Comparison of ENCODE assay signal across 8 mouse cellular contexts in genomic region chr11:105959355-105959754, GRCm38 (mm10). TPM values are rescaled to one million over a fixed set of nuclear protein-coding genes. Genes with fewer than 3 reads are reported as not detected.
DNase-seq lines count a peak whose midpoint lies in the region.

No protein-coding gene starts in this region.

- H3K36me3 ChIP-seq in heart, embryonic 10.5 days: no peaks in the 10 kb centered on the region

- intact Hi-C loops in left cerebral cortex, postnatal 10 days (cut with DNase I): no loop called here

- DNase-seq in layer of hippocampus, adult 18-20 months (ENCODE audit: low spot score in 2 of 2): peak; percentile 25 to 39
- DNase-seq in layer of hippocampus, adult 9-10 months (ENCODE audit: low spot score): no peak
- DNase-seq in heart, embryonic 10.5 days (ENCODE audit: low spot score): no peak
- DNase-seq in left cerebral cortex, postnatal 10 days (ENCODE audit: extremely low spot score in 1 of 2, low spot score in 2 of 2): peak; percentile 48 to 62
- peak; percentile 62 to 69 for DNase-seq in right cerebral cortex, postnatal 10 days (ENCODE audit: low spot score in 2 of 2)
- no peak for DNase-seq in thymus, adult 18-20 months
- DNase-seq in kidney, postnatal 14 days: no peak
- no peak for DNase-seq in frontal cortex, postnatal 25 days (ENCODE audit: low spot score in 2 of 2)

- peaks cover 14% of the 10 kb centered on the region for H3K4me1 ChIP-seq in heart, embryonic 10.5 days

- no peaks in the 10 kb centered on the region; the same call in 1 of the 2 replicates for H3K27me3 ChIP-seq in heart, embryonic 10.5 days (ENCODE audit: insufficient read depth, poor library complexity, severe bottlenecking)

- H3K4me3 ChIP-seq in heart, embryonic 10.5 days: peak overlapping the region; percentile 34; the same call in 1 of the 2 replicates

- H3K9me3 ChIP-seq in heart, embryonic 10.5 days: no peaks in the 10 kb centered on the region

- WGBS in heart, embryonic 10.5 days: 15% methylated on average over 17 of the region's 17 CpGs

- H3K27ac ChIP-seq in heart, embryonic 10.5 days: no peak overlapping the region

RNA-seq across cellular contexts. Expression of gene Cyb561, which starts 6.2 kb away (rescaled TPM):
- total RNA-seq in layer of hippocampus, adult 18-20 months (2021): 10 to 100 TPM; 48.7 to 64.4 TPM
- polyA plus RNA-seq in heart, embryonic 10.5 days (2016; fragmentation: Nextera tagmentation; extraction: Ambion mirVana): 4.1 and 4.6 TPM in 2 replicates
- 10 to 100 TPM; 52.7 to 54.0 TPM for total RNA-seq in left cerebral cortex, postnatal 10 days (2021)

RNA-seq across cellular contexts. Expression of gene Ace, which starts 8.4 kb away (rescaled TPM):
- total RNA-seq in layer of hippocampus, adult 18-20 months (2021): 1 to 10 TPM; 6.0 to 9.2 TPM
- polyA plus RNA-seq in heart, embryonic 10.5 days (2016; fragmentation: Nextera tagmentation; extraction: Ambion mirVana): 0.43 and 0.65 TPM in 2 replicates
- 10 to 100 TPM in 1 of 2 experiments, 1 to 10 TPM in 1; 7.5 to 10.6 TPM for total RNA-seq in left cerebral cortex, postnatal 10 days (2021)

RNA-seq across cellular contexts. Expression of gene Ace3, which starts 35.1 kb away (rescaled TPM):
- not detected for total RNA-seq in layer of hippocampus, adult 18-20 months (2021)
- polyA plus RNA-seq in heart, embryonic 10.5 days (2016; fragmentation: Nextera tagmentation; extraction: Ambion mirVana): not detected in 2 replicates
- total RNA-seq in left cerebral cortex, postnatal 10 days (2021): not detected

RNA-seq across cellular contexts. Expression of gene Kcnh6, which starts 48.6 kb away (rescaled TPM):
- under 1 TPM; 0.72 to 0.94 TPM for total RNA-seq in layer of hippocampus, adult 18-20 months (2021)
- 0.43 and 0.72 TPM in 2 replicates for polyA plus RNA-seq in heart, embryonic 10.5 days (2016; fragmentation: Nextera tagmentation; extraction: Ambion mirVana)
- total RNA-seq in left cerebral cortex, postnatal 10 days (2021): 1 to 10 TPM; 1.6 to 1.9 TPM

Comparison
In these comparisons a context has a peak if more than half of its experiments do, and no peak if none do; other contexts are left out.
1. DNase-seq: peak in layer of hippocampus, adult 18-20 months (2 of 2), left cerebral cortex, postnatal 10 days (2 of 2) and right cerebral cortex, postnatal 10 days (2 of 2); none in layer of hippocampus, adult 9-10 months (single experiment), heart, embryonic 10.5 days (single experiment), thymus, adult 18-20 months (0 of 2), kidney, postnatal 14 days (single experiment) and frontal cortex, postnatal 25 days (0 of 2).